Mouse (Mus musculus): ENCODE results near the gene Rgs8. TPM values are rescaled to one million over a fixed set of nuclear protein-coding genes. Genes with fewer than 3 reads are reported as not detected.

The Rgs8 gene
- polyA plus RNA-seq, 1 experiment, result 0.70 TPM

GRCm38 (mm10) chr1:153679147-153679546, 26.3 kb downstream of the Rgs8 start:
- TF ChIP-seq CTCF (IDR thresholded peaks at IDR 0.05; ENCODE audit: control insufficient read depth, insufficient read depth, low read length) (no peak), POLR2A (IDR thresholded peaks at IDR 0.05; ENCODE audit: borderline replicate concordance, control insufficient read depth, low read depth, low read length) (no peak)
- Histone ChIP-seq H3K27ac (ENCODE audit: control insufficient read depth, insufficient read depth, low read depth, low read length, poor library complexity) (no peak overlapping the region), H3K4me1 (ENCODE audit: control insufficient read depth, insufficient read depth, low read length) (no peaks in the 10 kb centered on the region), H3K4me3 (replicated peaks; ENCODE audit: control insufficient read depth, low read depth, low read length) (no peak overlapping the region)
- 60% methylated on average over 10 of the region's 10 CpGs for whole genome bisulfite sequencing

- Histone ChIP-seq H3K27ac (ENCODE audit: control insufficient read depth, insufficient read depth, low read depth, low read length, poor library complexity) (no peak overlapping the region), H3K4me3 (replicated peaks; ENCODE audit: control insufficient read depth, low read depth, low read length) (no peak overlapping the region), H3K4me1 (ENCODE audit: control insufficient read depth, insufficient read depth, low read length) (no peaks in the 10 kb centered on the region)
- WGBS, result 70% methylated on average over 3 of the region's 3 CpGs
- no peak for TF ChIP-seq CTCF (IDR thresholded peaks at IDR 0.05; ENCODE audit: control insufficient read depth, insufficient read depth, low read length)
- no peak for TF ChIP-seq POLR2A (IDR thresholded peaks at IDR 0.05; ENCODE audit: borderline replicate concordance, control insufficient read depth, low read depth, low read length)
Measured at GRCm38 (mm10) chr1:153679653-153680052, 26.8 kb downstream of the Rgs8 start.

GRCm38 (mm10) chr1:153680363-153680762, 27.5 kb downstream of the Rgs8 start:
- WGBS, result 64% methylated on average over 6 of the region's 6 CpGs
- TF ChIP-seq POLR2A (IDR thresholded peaks at IDR 0.05; ENCODE audit: borderline replicate concordance, control insufficient read depth, low read depth, low read length) (no peak), CTCF (IDR thresholded peaks at IDR 0.05; ENCODE audit: control insufficient read depth, insufficient read depth, low read length) (no peak)
- no peak overlapping the region for H3K27ac ChIP-seq (ENCODE audit: control insufficient read depth, insufficient read depth, low read depth, low read length, poor library complexity)
- no peaks in the 10 kb centered on the region for H3K4me1 ChIP-seq (ENCODE audit: control insufficient read depth, insufficient read depth, low read length)
- no peak overlapping the region for H3K4me3 ChIP-seq (replicated peaks; ENCODE audit: control insufficient read depth, low read depth, low read length)

GRCm38 (mm10) chr1:153681036-153681435, 28.2 kb downstream of the Rgs8 start:
- 84% methylated on average over 2 of the region's 2 CpGs for WGBS
- no peaks in the 10 kb centered on the region for H3K4me1 ChIP-seq (ENCODE audit: control insufficient read depth, insufficient read depth, low read length)
- H3K4me3 ChIP-seq (replicated peaks; ENCODE audit: control insufficient read depth, low read depth, low read length), result no peak overlapping the region
- H3K27ac ChIP-seq (ENCODE audit: control insufficient read depth, insufficient read depth, low read depth, low read length, poor library complexity), result no peak overlapping the region
- TF ChIP-seq CTCF (IDR thresholded peaks at IDR 0.05; ENCODE audit: control insufficient read depth, insufficient read depth, low read length), result no peak
- no peak for TF ChIP-seq POLR2A (IDR thresholded peaks at IDR 0.05; ENCODE audit: borderline replicate concordance, control insufficient read depth, low read depth, low read length)

- WGBS, result 85% methylated on average over 11 of the region's 11 CpGs
- Histone ChIP-seq H3K4me3 (replicated peaks; ENCODE audit: control insufficient read depth, low read depth, low read length) (no peak overlapping the region), H3K4me1 (ENCODE audit: control insufficient read depth, insufficient read depth, low read length) (no peaks in the 10 kb centered on the region), H3K27ac (ENCODE audit: control insufficient read depth, insufficient read depth, low read depth, low read length, poor library complexity) (no peak overlapping the region)
- no peak for TF ChIP-seq CTCF (IDR thresholded peaks at IDR 0.05; ENCODE audit: control insufficient read depth, insufficient read depth, low read length)
- TF ChIP-seq POLR2A (IDR thresholded peaks at IDR 0.05; ENCODE audit: borderline replicate concordance, control insufficient read depth, low read depth, low read length), result no peak
Measured at GRCm38 (mm10) chr1:153683190-153683589, 30.4 kb downstream of the Rgs8 start.

GRCm38 (mm10) chr1:153685630-153686029, 32.8 kb downstream of the Rgs8 start:
- H3K4me1 ChIP-seq (ENCODE audit: control insufficient read depth, insufficient read depth, low read length), result no peaks in the 10 kb centered on the region; the same call in 1 of the 2 replicates
- WGBS, result 62% methylated on average over 3 of the region's 3 CpGs
- H3K4me3 ChIP-seq (replicated peaks; ENCODE audit: control insufficient read depth, low read depth, low read length), result no peak overlapping the region
- no peak for TF ChIP-seq CTCF (IDR thresholded peaks at IDR 0.05; ENCODE audit: control insufficient read depth, insufficient read depth, low read length)
- TF ChIP-seq POLR2A (IDR thresholded peaks at IDR 0.05; ENCODE audit: borderline replicate concordance, control insufficient read depth, low read depth, low read length), result no peak
- no peak overlapping the region for H3K27ac ChIP-seq (ENCODE audit: control insufficient read depth, insufficient read depth, low read depth, low read length, poor library complexity)

GRCm38 (mm10) chr1:153692526-153692925, 39.7 kb downstream of the Rgs8 start:
- TF ChIP-seq CTCF (IDR thresholded peaks at IDR 0.05; ENCODE audit: control insufficient read depth, insufficient read depth, low read length) (no peak), POLR2A (IDR thresholded peaks at IDR 0.05; ENCODE audit: borderline replicate concordance, control insufficient read depth, low read depth, low read length) (no peak)
- H3K27ac ChIP-seq (ENCODE audit: control insufficient read depth, insufficient read depth, low read depth, low read length, poor library complexity), result no peak overlapping the region
- no peak overlapping the region for H3K4me3 ChIP-seq (replicated peaks; ENCODE audit: control insufficient read depth, low read depth, low read length)
- 81% methylated on average over 6 of the region's 6 CpGs for WGBS
- H3K4me1 ChIP-seq (ENCODE audit: control insufficient read depth, insufficient read depth, low read length), result no peaks in the 10 kb centered on the region; the same call in none of the 2 replicates

- Histone ChIP-seq H3K4me3 (replicated peaks; ENCODE audit: control insufficient read depth, low read depth, low read length) (no peak overlapping the region), H3K4me1 (ENCODE audit: control insufficient read depth, insufficient read depth, low read length) (no peaks in the 10 kb centered on the region; the same call in none of the 2 replicates), H3K27ac (ENCODE audit: control insufficient read depth, insufficient read depth, low read depth, low read length, poor library complexity) (no peak overlapping the region)
- TF ChIP-seq CTCF (IDR thresholded peaks at IDR 0.05; ENCODE audit: control insufficient read depth, insufficient read depth, low read length), result no peak
- TF ChIP-seq POLR2A (IDR thresholded peaks at IDR 0.05; ENCODE audit: borderline replicate concordance, control insufficient read depth, low read depth, low read length), result no peak
- WGBS, result 84% methylated on average over 6 of the region's 6 CpGs
Measured at GRCm38 (mm10) chr1:153694372-153695120, 41.7 kb downstream of the Rgs8 start.
